Mouse (Mus musculus) hindbrain, embryonic 12.5 days (tissue): ENCODE measurements around the gene Gchfr. TPM values are rescaled to one million over a fixed set of nuclear protein-coding genes. Genes with fewer than 3 reads are reported as not detected.
A peak's percentile ranks its signal among the peaks of the same experiment; 100 is the strongest.

Experiments used
- ATAC-seq: fragments of 200-750 bp; cut with Nextera tagmentation; 2 replicates; pipeline ENCODE4 v1.8.0; 2017; ENCODE audit warnings: moderate TSS enrichment; ENCODE audit not compliant: low FRiP score
- H3K27ac ChIP-seq: fragments of 300-500 bp; sonication (generic); 2 replicates; pipeline ENCODE4 v1.5.1; 2016; ENCODE audit warnings: mild to moderate bottlenecking
- H3K27me3 ChIP-seq: fragments of 300-500 bp; sonication (generic); 2 replicates; pipeline ENCODE4 v1.6.1; 2016; ENCODE audit warnings: mild to moderate bottlenecking
- H3K36me3 ChIP-seq: fragments of 300-500 bp; sonication (generic); 2 replicates; pipeline ENCODE4 v1.6.1; 2016; ENCODE audit warnings: mild to moderate bottlenecking
- H3K4me1 ChIP-seq: fragments of 300-500 bp; sonication (generic); 2 replicates; pipeline ENCODE4 v1.6.1; 2016
- H3K4me2 ChIP-seq: fragments of 300-500 bp; sonication (generic); replicated peaks from 2 replicates; pipeline ENCODE4 v1.6.1; 2016; ENCODE audit warnings: mild to moderate bottlenecking
- H3K4me3 ChIP-seq: fragments of 300-500 bp; sonication (generic); 2 replicates; pipeline ENCODE4 v1.5.1; 2016; ENCODE audit warnings: mild to moderate bottlenecking
- H3K9ac ChIP-seq: fragments of 300-500 bp; sonication (generic); 2 replicates; pipeline ENCODE4 v1.6.1; 2016; ENCODE audit warnings: mild to moderate bottlenecking, moderate library complexity
- H3K9me3 ChIP-seq: fragments of 300-500 bp; sonication (generic); replicated peaks from 2 replicates; pipeline ENCODE4 v1.6.1; 2016; ENCODE audit warnings: mild to moderate bottlenecking
- WGBS: fragments of 180-500 bp; shearing (Covaris S2); methylation state at CpG from one replicate; pipeline ENCODE4 v1.1.7; 2016; 5-methylcytosine and 5-hydroxymethylcytosine counted together
- polyA plus RNA-seq: library from polyadenylated mRNA; unstranded; fragments of >200 nt; fragmentation: Nextera tagmentation; extraction: Ambion mirVana; gene quantifications from 2 replicates; pipeline ENCODE4 v1.2.1, GENCODE M21; 2016

Gchfr gene
- polyA plus RNA-seq, 1 experiment from 2014 or later: 11.7 TPM

DNA sequence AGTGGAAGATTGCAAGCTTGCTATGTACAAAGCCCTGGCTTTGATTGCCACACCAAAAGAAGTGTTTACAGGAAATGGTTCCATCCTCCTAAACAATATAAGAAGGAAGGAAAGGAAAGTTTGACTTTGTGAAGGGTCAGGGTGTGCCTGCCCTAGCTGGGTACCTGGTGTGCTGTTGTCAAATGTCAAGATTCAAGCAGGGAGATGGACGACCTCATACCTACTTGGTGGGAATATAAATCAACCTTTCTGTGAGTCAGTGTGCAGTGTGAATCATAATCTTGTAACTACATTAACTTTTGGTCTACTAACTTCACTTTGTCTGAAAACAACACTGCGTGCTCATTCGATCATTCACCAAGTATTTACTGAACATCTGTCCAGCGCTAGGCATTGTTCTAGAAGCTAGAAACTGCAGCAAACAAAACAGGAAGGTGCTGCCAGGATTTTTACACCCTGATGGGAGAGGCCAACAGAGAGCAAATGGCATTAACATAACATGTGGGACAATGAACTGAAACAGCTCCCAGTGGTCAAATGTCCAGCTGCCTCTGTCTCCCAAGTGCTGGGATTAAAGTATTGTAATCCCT is 36.4 kb downstream of the Gchfr start:
- Histone ChIP-seq H3K36me3 (no peaks in the 10 kb centered on the region), H3K4me2 (no peak overlapping the region), H3K4me1 (peaks cover 11% of the 10 kb centered on the region), H3K27me3 (no peaks in the 10 kb centered on the region), H3K27ac (no peak overlapping the region), H3K9ac (no peak overlapping the region), H3K4me3 (no peak overlapping the region), H3K9me3 (no peaks in the 10 kb centered on the region)
- 83% methylated on average over 4 of the region's 4 CpGs for WGBS
- ATAC-seq: no peak

DNA sequence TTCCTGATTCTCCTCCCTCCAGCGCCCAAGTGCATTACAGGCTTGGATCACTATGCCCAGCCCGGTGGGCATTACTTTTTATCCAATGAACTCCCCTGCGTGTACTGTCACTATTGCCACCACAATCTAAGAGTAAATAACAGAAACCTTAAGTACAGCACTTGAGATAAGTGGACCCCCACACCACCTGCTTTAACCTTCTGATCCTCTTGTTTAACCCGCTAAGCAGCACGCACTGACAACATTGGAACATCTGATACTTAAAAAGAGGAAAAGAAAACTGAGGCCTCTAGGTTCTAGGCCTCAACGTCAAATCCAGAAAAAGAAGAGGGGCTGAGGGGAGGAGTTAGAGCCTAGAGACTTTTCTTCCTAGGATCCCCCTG is 40.4 kb downstream of the Gchfr start:
- no peaks in the 10 kb centered on the region for H3K27me3 ChIP-seq
- peak overlapping the region; percentile 67 for H3K4me3 ChIP-seq
- H3K36me3 ChIP-seq: peaks cover 27% of the 10 kb centered on the region
- peak overlapping the region; percentile 66 for H3K9ac ChIP-seq
- H3K27ac ChIP-seq: peak overlapping the region; percentile 81
- peak overlapping the region; percentile 68 for H3K4me2 ChIP-seq
- WGBS: 24% methylated on average over 6 of the region's 6 CpGs
- H3K9me3 ChIP-seq: no peaks in the 10 kb centered on the region
- no peak for ATAC-seq
- peaks cover 18% of the 10 kb centered on the region for H3K4me1 ChIP-seq

DNA sequence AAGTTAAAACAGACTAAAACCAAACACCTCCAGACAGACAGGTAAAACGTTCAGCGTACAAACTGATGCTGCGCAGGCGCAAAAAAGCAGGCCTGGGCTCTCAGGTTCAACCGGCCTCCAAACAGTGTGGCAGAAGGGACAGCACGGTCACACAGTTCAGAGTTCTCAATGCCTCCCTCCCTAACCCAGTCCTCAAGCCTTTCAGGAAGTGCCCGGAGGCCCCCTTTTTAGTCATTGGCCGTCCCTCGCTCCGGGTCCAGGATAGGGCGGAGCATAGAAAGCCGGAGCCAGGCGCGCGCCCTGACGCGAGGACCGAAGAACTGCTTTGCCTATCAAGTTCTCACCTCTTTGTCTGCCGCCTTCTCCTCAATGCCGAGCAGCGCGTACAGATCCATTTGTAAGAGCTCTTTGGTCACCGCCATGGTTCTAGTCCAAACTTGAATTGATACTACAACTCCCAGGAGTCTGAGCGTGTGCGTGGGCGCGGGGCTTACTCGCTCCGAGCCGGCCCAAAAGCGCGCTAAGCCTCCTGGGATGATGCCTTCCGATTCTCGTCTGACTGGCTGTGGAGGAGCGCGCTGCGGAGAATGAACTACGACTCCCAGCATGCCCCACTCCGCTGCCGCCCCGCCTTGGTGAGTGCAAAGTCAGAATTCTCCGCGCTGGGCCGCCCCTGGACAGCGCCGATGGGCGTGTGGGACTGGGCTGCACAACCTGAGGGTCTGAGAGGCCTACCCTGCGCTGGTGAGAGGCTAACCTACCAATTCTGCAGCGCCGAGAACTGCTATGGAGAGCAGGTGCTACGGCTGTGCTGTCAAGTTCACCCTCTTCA is 41.0 kb downstream of the Gchfr start, which contains the start of the genes Zfyve19 and Dnajc17:
Gene Zfyve19, plus strand, starts transcription at position 274 of the 832 bp plus-strand sequence.
Gene Dnajc17, minus strand, starts transcription at position 452 of the 832 bp plus-strand sequence.
- H3K36me3 ChIP-seq: peaks cover 30% of the 10 kb centered on the region
- H3K4me3 ChIP-seq: peak within 1 kb of the TSS; percentile 67
- WGBS: under 1% methylated on average over 51 of the region's 51 CpGs
- peaks cover 16% of the 10 kb centered on the region for H3K4me1 ChIP-seq
- H3K27ac ChIP-seq: peak within 1 kb of the TSS; percentile 81
- peak within 1 kb of the TSS; percentile 69 for H3K9ac ChIP-seq
- no peaks in the 10 kb centered on the region for H3K9me3 ChIP-seq
- no peaks in the 10 kb centered on the region for H3K27me3 ChIP-seq
- peak within 1 kb of the TSS; percentile 68 for H3K4me2 ChIP-seq
- peak; percentile 98 for ATAC-seq

DNA sequence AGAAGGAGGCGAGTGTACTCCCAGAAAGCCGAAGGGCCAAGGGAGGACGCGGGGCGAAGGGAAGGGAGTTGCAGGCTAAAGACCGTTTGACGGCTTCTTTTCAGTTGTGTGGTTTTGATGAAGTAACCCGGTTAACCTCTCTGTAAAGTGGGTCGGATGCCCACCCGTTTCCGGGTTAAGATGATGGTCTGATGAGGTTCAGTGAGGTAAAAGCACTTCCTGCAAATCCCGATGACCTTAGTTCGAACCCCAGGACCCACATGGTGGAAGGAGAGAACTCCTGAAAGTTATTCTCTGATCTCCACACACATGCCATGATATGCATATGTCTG is 41.6 kb downstream of the Gchfr start:
- Histone ChIP-seq H3K4me2 (peak overlapping the region; percentile 68), H3K36me3 (peaks cover 30% of the 10 kb centered on the region), H3K4me3 (peak overlapping the region; percentile 67), H3K9ac (peak overlapping the region; percentile 69), H3K27me3 (no peaks in the 10 kb centered on the region), H3K27ac (peak overlapping the region; percentile 74), H3K9me3 (no peaks in the 10 kb centered on the region), H3K4me1 (peaks cover 16% of the 10 kb centered on the region)
- under 1% methylated on average over 13 of the region's 13 CpGs for WGBS
- ATAC-seq: peak; percentile 15; the same call in 1 of the 2 replicates

Other genes starting within 250 kb of the Gchfr start
- gene Chst14, start 241.3 kb upstream of the Gchfr start, polyA plus RNA-seq: 26.9 and 29.6 TPM in 2 replicates
- gene Ccdc32, start 138.4 kb upstream of the Gchfr start, polyA plus RNA-seq: 27.3 and 27.6 TPM in 2 replicates
- 5.3 and 5.5 TPM in 2 replicates for gene Rpusd2, start 133.0 kb upstream of the Gchfr start, polyA plus RNA-seq
- gene Knl1, start 120.7 kb upstream of the Gchfr start, polyA plus RNA-seq: 37.8 and 39.3 TPM in 2 replicates
- gene Rad51, start 55.0 kb upstream of the Gchfr start, polyA plus RNA-seq: 31.4 and 33.7 TPM in 2 replicates
- 45.5 and 45.9 TPM in 2 replicates for gene Rmdn3, start 10.7 kb upstream of the Gchfr start, polyA plus RNA-seq
- gene Gm14137, start 6.7 kb downstream of the Gchfr start, polyA plus RNA-seq: 0.96 and 1.1 TPM in 2 replicates
- gene Zfyve19, start 40.8 kb downstream of the Gchfr start, polyA plus RNA-seq: 46.9 and 53.3 TPM in 2 replicates
- gene Dnajc17, start 41.0 kb downstream of the Gchfr start, polyA plus RNA-seq: 22.6 and 23.3 TPM in 2 replicates
- 0.37 TPM in 1 of 2 replicates, not detected in the other for gene Ppp1r14d, start 62.1 kb downstream of the Gchfr start, polyA plus RNA-seq
- 3.0 and 6.4 TPM in 2 replicates for gene Spint1, start 69.6 kb downstream of the Gchfr start, polyA plus RNA-seq
- 5.8 and 8.2 TPM in 2 replicates for gene Rhov, start 103.5 kb downstream of the Gchfr start, polyA plus RNA-seq
- 28.2 and 28.3 TPM in 2 replicates for gene Vps18, start 121.0 kb downstream of the Gchfr start, polyA plus RNA-seq
- gene Dll4, start 158.0 kb downstream of the Gchfr start, polyA plus RNA-seq: 5.6 TPM in 2 replicates
- gene Chac1, start 183.5 kb downstream of the Gchfr start, polyA plus RNA-seq: 1.9 and 2.4 TPM in 2 replicates